ENCODE assay signal across 9 mouse cellular contexts in genomic region chr16:63958154-63958553, GRCm38 (mm10).
A peak's percentile ranks its signal among the peaks of the same experiment; 100 is the strongest.
DNase-seq lines count a peak whose midpoint lies in the region; ATAC-seq lines count a peak whose summit lies in the region.
"Had no signal": no experiment of that assay in that cellular context is flagged by ENCODE, and none has a peak within 500 bp of the region (broad histone marks: within the 10 kb centered on the region; RNA-seq: fewer than 3 reads in every experiment).

No protein-coding gene starts in this region.

- H3K4me3 ChIP-seq in embryonic facial prominence, embryonic 14.5 days (ENCODE audit: low read depth, low read length), result peak overlapping the region; percentile 23
- H3K4me3 ChIP-seq in midbrain, embryonic 14.5 days (replicated peaks; ENCODE audit: low read depth, low read length), result no peak overlapping the region
- H3K4me3 ChIP-seq: lung, embryonic 15.5 days had no signal

- H3K36me3 ChIP-seq in embryonic facial prominence, embryonic 14.5 days (ENCODE audit: control insufficient read depth, insufficient read depth, low read length), result no peaks in the 10 kb centered on the region
- no peaks in the 10 kb centered on the region for H3K36me3 ChIP-seq in midbrain, embryonic 14.5 days (ENCODE audit: control insufficient read depth, insufficient read depth, low read length)
- H3K36me3 ChIP-seq: lung, embryonic 15.5 days had no signal

- H3K27me3 ChIP-seq in embryonic facial prominence, embryonic 14.5 days (replicated peaks; ENCODE audit: control insufficient read depth, insufficient read depth, low read length), result no peaks in the 10 kb centered on the region
- no peaks in the 10 kb centered on the region for H3K27me3 ChIP-seq in midbrain, embryonic 14.5 days (ENCODE audit: control insufficient read depth, insufficient read depth, low read length)
- H3K27me3 ChIP-seq: lung, embryonic 15.5 days had no signal

- 0 out of 2 replicates have a peak overlapping the region, but pooled peaks have one; percentile 14 for H3K9ac ChIP-seq in embryonic facial prominence, embryonic 14.5 days (ENCODE audit: low read depth, low read length)
- 0 out of 2 replicates have a peak overlapping the region, but pooled peaks have one; percentile 17 for H3K9ac ChIP-seq in midbrain, embryonic 14.5 days (replicated peaks; ENCODE audit: low read length)
- H3K9ac ChIP-seq: lung, embryonic 15.5 days had no signal

- H3K4me2 ChIP-seq in embryonic facial prominence, embryonic 14.5 days (ENCODE audit: low read depth, low read length), result peak overlapping the region; percentile 44
- peak overlapping the region; percentile 36 for H3K4me2 ChIP-seq in midbrain, embryonic 14.5 days (ENCODE audit: low read length)
- H3K4me2 ChIP-seq: lung, embryonic 15.5 days had no signal

- no peaks in the 10 kb centered on the region for H3K4me1 ChIP-seq in embryonic facial prominence, embryonic 14.5 days (ENCODE audit: control insufficient read depth, insufficient read depth, low read length)
- H3K4me1 ChIP-seq in midbrain, embryonic 14.5 days (ENCODE audit: control insufficient read depth, insufficient read depth, low read length), result peaks cover 5% of the 10 kb centered on the region; the same call in 1 of the 2 replicates
- H3K4me1 ChIP-seq: lung, embryonic 15.5 days had no signal

- no peaks in the 10 kb centered on the region for H3K9me3 ChIP-seq in embryonic facial prominence, embryonic 14.5 days (ENCODE audit: control insufficient read depth, low read length)
- no peaks in the 10 kb centered on the region for H3K9me3 ChIP-seq in midbrain, embryonic 14.5 days (ENCODE audit: control insufficient read depth, low read length)
- H3K9me3 ChIP-seq: lung, embryonic 15.5 days had no signal

- ATAC-seq in embryonic facial prominence, embryonic 14.5 days (ENCODE audit: low read depth), result peak; percentile 89
- ATAC-seq in midbrain, embryonic 14.5 days (ENCODE audit: low FRiP score, low TSS enrichment), result peak; percentile 53; the same call in 1 of the 2 replicates
- no peak for ATAC-seq in megakaryocyte, adult 5-6 weeks (ENCODE audit: poor library complexity, severe bottlenecking)

- peak; percentile 6 for DNase-seq in adipocyte (ENCODE audit: low spot score)
- DNase-seq in embryonic facial prominence, embryonic 14.5 days (ENCODE audit: low spot score), result peak; percentile 77
- DNase-seq in hindlimb bud, embryonic 11.5 days (ENCODE audit: extremely low spot score, low read depth, low spot score), result peak; percentile 8
- DNase-seq in midbrain, embryonic 14.5 days, result peak; percentile 47
- no peak for DNase-seq in cerebellum, postnatal 4 days (ENCODE audit: low spot score in 2 of 2)
- DNase-seq in urinary bladder, postnatal 25 days (ENCODE audit: low spot score), result no peak
- no peak for DNase-seq in cerebellum, postnatal 25 days

- no peak overlapping the region for H3K27ac ChIP-seq in embryonic facial prominence, embryonic 14.5 days (replicated peaks; ENCODE audit: low read depth, low read length)
- no peak overlapping the region for H3K27ac ChIP-seq in midbrain, embryonic 14.5 days (replicated peaks; ENCODE audit: low read depth, low read length)
- H3K27ac ChIP-seq: lung, embryonic 15.5 days had no signal

- 12% methylated on average over 6 of the region's 6 CpGs for WGBS in embryonic facial prominence, embryonic 14.5 days
- WGBS in midbrain, embryonic 14.5 days, result 6% methylated on average over 6 of the region's 6 CpGs

Comparison
In these comparisons a context has a peak if more than half of its experiments do, and no peak if none do; other contexts are left out.
1. DNase-seq: peak in adipocyte (single experiment), embryonic facial prominence, embryonic 14.5 days (single experiment), hindlimb bud, embryonic 11.5 days (single experiment) and midbrain, embryonic 14.5 days (single experiment); none in cerebellum, postnatal 4 days (0 of 2), urinary bladder, postnatal 25 days (single experiment) and cerebellum, postnatal 25 days (0 of 2).